Mouse (Mus musculus) testis, adult 2 months (tissue): ENCODE results near the gene BB287469. TPM values are rescaled to one million over a fixed set of nuclear protein-coding genes. Genes with fewer than 3 reads are reported as not detected.
"Not testable (repeated sequence)": the region's sequence is repeated elsewhere in the genome, so short reads cannot be mapped to it uniquely, and the experiment has no call there.

Experiments
- H3K27ac ChIP-seq: fragments of 200-500 bp; 2 replicates; pipeline ENCODE4 v1.5.1; 2012; ENCODE audit warnings: low read depth, low read length; ENCODE audit not compliant: control insufficient read depth, insufficient read depth
- H3K27me3 ChIP-seq: fragments of 200-500 bp; 2 replicates; pipeline ENCODE4 v1.6.1; 2012; ENCODE audit warnings: mild to moderate bottlenecking, low read length, moderate library complexity; ENCODE audit not compliant: control insufficient read depth, insufficient read depth
- H3K36me3 ChIP-seq: fragments of 200-500 bp; 2 replicates; pipeline ENCODE4 v1.6.1; 2012; ENCODE audit warnings: mild to moderate bottlenecking, low read length; ENCODE audit not compliant: control insufficient read depth, insufficient read depth
- H3K4me1 ChIP-seq: fragments of 200-500 bp; 2 replicates; pipeline ENCODE4 v1.6.1; 2012; ENCODE audit warnings: low read length; ENCODE audit not compliant: control insufficient read depth, insufficient read depth
- H3K4me3 ChIP-seq: fragments of 200-500 bp; 2 replicates; pipeline ENCODE4 v1.5.1; 2012; ENCODE audit warnings: low read depth, mild to moderate bottlenecking, low read length, moderate library complexity, mixed read lengths; ENCODE audit not compliant: control insufficient read depth
- polyA plus RNA-seq: library from polyadenylated mRNA; depleted of rRNA; stranded (reverse); fragments of >200 nt; gene quantifications from 2 replicates; pipeline ENCODE4 v1.2.3, GENCODE M21; 2012; rRNA removed

Gene BB287469
- polyA plus RNA-seq, result 0.46 and 1.4 TPM in 2 replicates

- H3K36me3 ChIP-seq, H3K4me3 ChIP-seq: not testable (repeated sequence)
These were observed at the start of gene BB287469 for GRCm38 (mm10) chr12:87816277-87816676. Gene BB287469, plus strand, starts transcription at chr12:87816577.

DNA sequence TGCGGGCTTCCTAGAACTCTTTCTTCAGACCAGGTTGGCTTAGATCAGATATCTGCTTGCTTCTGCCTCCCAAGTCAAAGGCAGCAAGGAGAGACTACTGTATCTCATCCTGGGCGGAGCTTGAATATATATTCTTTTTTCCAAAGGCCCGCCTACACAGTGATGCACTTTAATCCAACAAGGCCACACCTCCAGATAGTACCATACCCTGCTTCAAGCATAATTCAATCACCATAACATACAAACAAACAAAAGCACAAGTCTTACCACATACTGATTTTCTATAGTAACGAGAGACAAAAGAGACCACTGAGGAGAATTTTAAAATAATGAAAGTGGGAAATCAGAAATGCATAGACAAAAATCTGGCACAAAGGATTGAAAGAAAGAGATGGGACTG, 40.7 kb upstream of the BB287469 start, which contains the start of gene Gm21319:
Gene Gm21319 (minus strand): TSS at position 101 of the 400 bp plus-strand sequence.
- not testable (repeated sequence) for H3K4me1 ChIP-seq, H3K36me3 ChIP-seq, H3K27me3 ChIP-seq, H3K4me3 ChIP-seq, H3K27ac ChIP-seq

More at GRCm38 (mm10) chr12:87816277-87816676, at the start of gene BB287469:
- H3K27me3 ChIP-seq, H3K27ac ChIP-seq, H3K4me1 ChIP-seq: not testable (repeated sequence)

GRCm38 (mm10) chr12:87795212-87795611, 21.2 kb upstream of the BB287469 start, which contains the start of gene Gm21936:
Gene Gm21936, plus strand, starts transcription at chr12:87795512.
- H3K4me1 ChIP-seq, H3K27ac ChIP-seq, H3K4me3 ChIP-seq, H3K36me3 ChIP-seq, H3K27me3 ChIP-seq: not testable (repeated sequence)

DNA sequence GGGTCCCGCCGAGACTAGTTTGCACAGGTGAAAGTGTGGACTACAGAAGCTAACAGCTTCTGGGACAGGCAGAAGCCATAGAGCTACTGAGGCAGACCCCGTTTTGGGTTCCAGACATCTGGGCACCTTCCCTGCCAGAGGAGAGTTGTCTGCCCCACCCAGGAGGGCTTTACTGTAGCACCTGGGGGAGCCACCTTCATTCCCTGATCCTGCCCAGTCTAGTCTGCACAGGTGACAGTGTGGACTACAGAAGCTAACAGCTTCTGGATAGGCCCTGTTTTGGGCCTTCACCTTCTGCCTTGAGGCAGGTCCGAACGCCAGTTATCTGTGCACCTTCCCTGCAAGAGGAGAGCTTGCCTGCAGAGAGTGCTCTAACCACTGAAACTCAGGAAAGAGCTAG, 18.4 kb upstream of the BB287469 start:
- H3K4me3 ChIP-seq, H3K27ac ChIP-seq, H3K27me3 ChIP-seq, H3K36me3 ChIP-seq, H3K4me1 ChIP-seq: not testable (repeated sequence)

GRCm38 (mm10) chr12:87842239-87842638, 25.9 kb downstream of the BB287469 start, which contains the start of gene Gm2001:
Gene Gm2001, minus strand, starts transcription at chr12:87842339.
- not testable (repeated sequence) for H3K4me1 ChIP-seq, H3K27ac ChIP-seq, H3K4me3 ChIP-seq, H3K27me3 ChIP-seq, H3K36me3 ChIP-seq

DNA sequence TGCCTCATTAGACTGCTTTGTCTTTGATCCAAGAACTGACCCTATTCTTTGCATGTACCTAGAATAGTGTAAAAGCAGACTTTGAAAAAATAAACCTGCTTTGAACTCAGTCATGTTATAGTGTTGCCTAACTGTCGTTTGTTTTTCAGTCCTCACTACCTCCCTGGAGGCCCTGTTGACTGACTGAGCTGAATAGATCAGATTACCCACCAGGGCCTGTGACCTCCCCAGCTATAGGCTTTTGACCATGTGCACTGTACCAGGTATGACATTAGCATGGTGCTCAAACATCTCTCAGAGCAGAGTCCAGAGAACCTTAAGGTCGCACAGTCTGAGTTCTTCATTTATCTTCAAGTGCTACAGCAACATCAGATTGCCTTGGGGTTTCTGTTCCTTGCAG, 34.3 kb downstream of the BB287469 start:
- not testable (repeated sequence) for H3K27ac ChIP-seq, H3K27me3 ChIP-seq, H3K36me3 ChIP-seq, H3K4me3 ChIP-seq, H3K4me1 ChIP-seq

- not testable (repeated sequence) for H3K36me3 ChIP-seq, H3K4me1 ChIP-seq, H3K27me3 ChIP-seq, H3K4me3 ChIP-seq, H3K27ac ChIP-seq
These were observed 39.7 kb downstream of the BB287469 start for GRCm38 (mm10) chr12:87856067-87856466.

DNA sequence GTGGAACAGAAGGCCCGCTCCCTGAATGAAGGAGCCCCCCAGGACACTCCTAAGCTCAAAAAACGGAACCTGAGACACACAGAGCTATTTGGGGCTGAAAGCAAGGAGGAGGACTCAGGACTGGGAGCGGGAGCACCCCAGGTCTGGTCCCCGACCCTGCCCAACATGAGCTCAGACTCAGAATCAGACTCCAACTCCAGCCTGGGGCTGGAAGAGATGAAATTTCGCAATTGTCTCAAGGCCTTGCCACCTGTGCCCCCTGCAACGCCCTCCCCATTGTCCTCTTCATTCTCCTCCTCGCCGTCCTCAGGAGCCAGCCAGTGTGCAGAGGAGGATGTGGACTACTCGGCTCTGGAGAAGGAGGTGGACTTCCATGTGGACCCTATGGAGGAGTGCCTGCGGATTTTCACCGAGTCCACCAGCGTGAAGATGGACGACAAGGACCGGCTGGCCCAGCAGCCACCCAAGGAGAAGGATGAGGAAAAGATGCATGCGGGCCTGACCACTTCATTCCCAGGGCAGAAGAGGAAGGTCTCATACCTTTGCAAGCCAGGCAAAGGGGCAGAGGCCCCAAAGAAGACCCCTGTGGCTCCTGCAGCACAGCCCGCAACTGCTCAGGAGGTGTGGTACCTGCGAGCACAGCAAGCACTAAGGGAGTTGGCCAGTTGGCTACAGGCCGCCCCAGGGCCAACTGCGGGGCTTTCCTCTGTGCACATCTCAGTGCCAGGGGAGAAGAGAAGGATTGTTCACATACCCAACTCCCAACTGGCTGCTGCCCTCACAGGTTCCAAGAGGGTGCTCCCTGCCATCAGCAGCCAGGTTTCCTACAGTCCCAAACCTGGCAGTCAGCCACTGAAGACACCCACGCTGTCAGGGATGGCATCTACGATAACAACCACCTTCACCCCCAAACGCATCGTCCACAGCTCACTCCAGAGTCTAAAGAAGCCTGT, 45.6 kb downstream of the BB287469 start:
- H3K4me1 ChIP-seq, H3K4me3 ChIP-seq, H3K27ac ChIP-seq, H3K36me3 ChIP-seq, H3K27me3 ChIP-seq: not testable (repeated sequence)

- H3K4me3 ChIP-seq, result not testable (repeated sequence)
These were observed 47.3 kb downstream of the BB287469 start for GRCm38 (mm10) chr12:87863638-87864037.

GRCm38 (mm10) chr12:87864048-87864447, 47.7 kb downstream of the BB287469 start:
- H3K36me3 ChIP-seq, H3K4me1 ChIP-seq, H3K27ac ChIP-seq, H3K4me3 ChIP-seq, H3K27me3 ChIP-seq: not testable (repeated sequence)

More at GRCm38 (mm10) chr12:87863638-87864037, 47.3 kb downstream of the BB287469 start:
- H3K27ac ChIP-seq, H3K27me3 ChIP-seq, H3K36me3 ChIP-seq, H3K4me1 ChIP-seq: not testable (repeated sequence)
